Mouse (Mus musculus) A20 (cell line): ENCODE measurements around the gene Tlx3.

Experiments
- DNase-seq: peaks from one replicate; pipeline ENCODE4 v3.0.0-alpha.2; 2011; ENCODE audit warnings: low read depth, low spot score

Tlx3 gene

DNA sequence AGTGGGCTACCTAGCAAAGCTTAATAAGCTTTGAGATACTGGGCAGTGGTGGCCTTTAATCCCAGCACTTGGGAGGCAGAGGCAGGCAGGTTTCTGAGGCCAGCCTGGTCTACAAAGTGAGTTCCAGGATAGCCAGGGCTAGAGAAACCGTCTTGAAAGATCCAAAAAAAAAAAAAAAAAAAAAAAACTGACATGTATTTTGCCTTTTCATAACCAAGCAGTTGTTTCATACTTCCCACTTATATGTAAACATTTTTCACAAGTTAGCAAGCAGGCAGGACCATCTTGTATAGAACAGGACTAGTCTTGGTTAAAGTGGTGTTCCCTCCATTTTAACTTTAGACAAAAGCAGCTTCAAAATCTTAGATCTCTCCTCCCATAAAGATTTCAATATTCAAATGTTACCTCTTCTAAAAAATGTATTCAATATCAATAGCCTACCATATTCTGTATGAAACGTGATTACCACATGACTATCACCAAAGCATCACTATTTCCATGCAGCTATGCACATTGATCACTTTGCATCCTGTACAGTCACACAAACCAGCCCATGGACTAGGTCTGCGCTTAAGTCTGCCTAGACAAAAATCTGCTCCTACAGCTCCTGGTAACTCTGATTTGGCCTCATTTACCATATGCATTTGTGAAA, 52.1 kb downstream of the Tlx3 start:
- no peak for DNase-seq
